ENCODE assay signal across 15 mouse cellular contexts in the genomic region with DNA sequence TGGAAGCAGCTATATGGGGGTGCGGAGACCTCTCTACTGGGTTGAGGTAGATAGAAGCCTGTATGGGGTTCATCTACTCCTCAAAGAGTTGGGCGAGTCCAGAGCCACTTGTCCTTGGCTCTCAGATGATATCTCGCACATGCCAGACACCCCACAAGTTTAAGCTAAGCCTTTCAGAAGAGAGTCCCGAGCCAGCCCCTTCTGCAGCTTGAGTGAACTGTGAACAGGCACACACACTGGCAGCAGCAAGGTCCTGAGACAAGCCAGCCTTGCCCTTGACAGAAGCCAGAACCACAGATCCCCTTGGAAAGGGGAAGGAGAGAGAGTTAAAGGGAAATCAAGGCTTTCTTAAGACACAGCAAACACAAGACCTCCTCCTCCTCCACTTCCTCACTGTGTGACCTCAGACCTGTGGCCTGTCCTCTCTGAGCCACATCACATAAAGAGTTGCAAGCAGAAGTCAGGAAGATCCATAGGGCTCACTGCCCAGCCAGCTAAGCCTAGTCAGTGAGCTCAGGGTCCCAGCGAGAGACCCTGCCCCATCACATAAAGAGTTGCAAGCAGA. TPM values are rescaled to one million over a fixed set of nuclear protein-coding genes. Genes with fewer than 3 reads are reported as not detected.
DNase-seq lines count a peak whose midpoint lies in the region; ATAC-seq lines count a peak whose summit lies in the region.
"Had no signal": no experiment of that assay in that cellular context is flagged by ENCODE, and none has a peak within 500 bp of the region (broad histone marks: within the 10 kb centered on the region; RNA-seq: fewer than 3 reads in every experiment).

No protein-coding gene starts in this region.

- H3K9ac ChIP-seq in heart, embryonic 16.5 days (ENCODE audit: low read length) = no peak overlapping the region
- peak overlapping the region; percentile 19 for H3K9ac ChIP-seq in lung, embryonic 15.5 days
- H3K9ac ChIP-seq in stomach, embryonic 16.5 days (ENCODE audit: low read length) = no peak overlapping the region
- H3K9ac ChIP-seq: embryonic facial prominence, embryonic 12.5 days; liver, embryonic 15.5 days had no signal

- H3K4me3 ChIP-seq in heart, embryonic 16.5 days (ENCODE audit: low read length) = no peak overlapping the region; the same call in none of the 2 replicates
- peak overlapping the region; percentile 48 for H3K4me3 ChIP-seq in lung, embryonic 15.5 days
- no peak overlapping the region for H3K4me3 ChIP-seq in limb, embryonic 10.5 days
- H3K4me3 ChIP-seq in stomach, embryonic 16.5 days (replicated peaks; ENCODE audit: low read length) = no peak overlapping the region
- H3K4me3 ChIP-seq: embryonic facial prominence, embryonic 12.5 days; liver, embryonic 15.5 days had no signal

- no peak overlapping the region for H3K27ac ChIP-seq in heart, embryonic 16.5 days (ENCODE audit: low read length)
- 0 out of 2 replicates have a peak overlapping the region, but pooled peaks have one; percentile 77 for H3K27ac ChIP-seq in lung, embryonic 15.5 days
- peak overlapping the region; percentile 53 for H3K27ac ChIP-seq in limb, embryonic 10.5 days
- no peak overlapping the region for H3K27ac ChIP-seq in stomach, embryonic 16.5 days (ENCODE audit: low read length)
- H3K27ac ChIP-seq: embryonic facial prominence, embryonic 12.5 days; liver, embryonic 15.5 days had no signal

- WGBS in heart, embryonic 16.5 days = 60% methylated on average over 5 of the region's 5 CpGs
- WGBS in lung, embryonic 15.5 days = 73% methylated on average over 5 of the region's 5 CpGs
- 85% methylated on average over 5 of the region's 5 CpGs for WGBS in limb, embryonic 10.5 days
- WGBS in stomach, embryonic 16.5 days = 79% methylated on average over 5 of the region's 5 CpGs

- no peak for ATAC-seq in heart, embryonic 16.5 days (replicated peaks; ENCODE audit: extremely low read depth, insufficient read depth, low FRiP score)
- no peak for ATAC-seq in lung, embryonic 15.5 days (ENCODE audit: borderline replicate concordance, extremely low read depth, low FRiP score, low TSS enrichment)
- no peak for ATAC-seq in stomach, embryonic 16.5 days (ENCODE audit: insufficient read depth, low FRiP score)
- ATAC-seq: forebrain, embryonic 16.5 days; intestine, postnatal 0 days had no signal

- H3K27me3 ChIP-seq in heart, embryonic 16.5 days (ENCODE audit: control insufficient read depth, insufficient read depth, low read length) = peaks cover 11% of the 10 kb centered on the region
- H3K27me3 ChIP-seq in lung, embryonic 15.5 days = peaks cover 10% of the 10 kb centered on the region
- H3K27me3 ChIP-seq in limb, embryonic 10.5 days (ENCODE audit: low read depth, poor library complexity, severe bottlenecking) = peaks cover 25% of the 10 kb centered on the region
- H3K27me3 ChIP-seq in stomach, embryonic 16.5 days (ENCODE audit: control insufficient read depth, insufficient read depth, low read length) = peaks cover 6% of the 10 kb centered on the region

- no peaks in the 10 kb centered on the region for H3K9me3 ChIP-seq in heart, embryonic 16.5 days (replicated peaks; ENCODE audit: control insufficient read depth, low read length)
- H3K9me3 ChIP-seq in lung, embryonic 15.5 days = no peaks in the 10 kb centered on the region
- H3K9me3 ChIP-seq in limb, embryonic 10.5 days (replicated peaks) = no peaks in the 10 kb centered on the region
- H3K9me3 ChIP-seq in stomach, embryonic 16.5 days (replicated peaks; ENCODE audit: control insufficient read depth, low read length) = no peaks in the 10 kb centered on the region
- H3K9me3 ChIP-seq: embryonic facial prominence, embryonic 12.5 days; liver, embryonic 15.5 days had no signal

- no peaks in the 10 kb centered on the region for H3K36me3 ChIP-seq in heart, embryonic 16.5 days (ENCODE audit: control insufficient read depth, insufficient read depth)
- no peaks in the 10 kb centered on the region for H3K36me3 ChIP-seq in lung, embryonic 15.5 days
- H3K36me3 ChIP-seq in limb, embryonic 10.5 days = no peaks in the 10 kb centered on the region
- H3K36me3 ChIP-seq in stomach, embryonic 16.5 days (ENCODE audit: control insufficient read depth, insufficient read depth, low read length) = no peaks in the 10 kb centered on the region
- H3K36me3 ChIP-seq: embryonic facial prominence, embryonic 12.5 days; liver, embryonic 15.5 days had no signal

- DNase-seq in heart, adult 8-10 months (ENCODE audit: low spot score) = no peak
- no peak for DNase-seq in lung, postnatal 25 days (ENCODE audit: low spot score)
- DNase-seq in limb, embryonic 10.5 days (ENCODE audit: low spot score) = no peak
- DNase-seq in right cerebral cortex, postnatal 10 days (ENCODE audit: low spot score in 2 of 2) = no peak
- no peak for DNase-seq in thymus, postnatal 25 days
- DNase-seq: adrenal gland, postnatal 25 days; cerebellum, adult 9-10 months; layer of hippocampus, postnatal 36 days had no signal

- peaks cover 3% of the 10 kb centered on the region; the same call in 1 of the 2 replicates for H3K4me1 ChIP-seq in heart, embryonic 16.5 days (ENCODE audit: control insufficient read depth, insufficient read depth, low read length)
- H3K4me1 ChIP-seq in lung, embryonic 15.5 days = peaks cover 37% of the 10 kb centered on the region
- peaks cover 46% of the 10 kb centered on the region for H3K4me1 ChIP-seq in limb, embryonic 10.5 days
- H3K4me1 ChIP-seq in stomach, embryonic 16.5 days (ENCODE audit: control insufficient read depth, insufficient read depth, low read length) = peaks cover 11% of the 10 kb centered on the region; the same call in 1 of the 2 replicates
- H3K4me1 ChIP-seq: liver, embryonic 15.5 days had no signal

- H3K4me2 ChIP-seq in heart, embryonic 16.5 days (ENCODE audit: low read depth, low read length) = peak overlapping the region; percentile 55
- H3K4me2 ChIP-seq in lung, embryonic 15.5 days = peak overlapping the region; percentile 55
- peak overlapping the region; percentile 41; the same call in 1 of the 2 replicates for H3K4me2 ChIP-seq in stomach, embryonic 16.5 days (ENCODE audit: low read depth, low read length)
- H3K4me2 ChIP-seq: embryonic facial prominence, embryonic 12.5 days; liver, embryonic 15.5 days had no signal

RNA-seq across cellular contexts. Expression of gene Cmklr1, which starts 1.5 kb away (rescaled TPM):
- 3.1 and 3.4 TPM in 2 replicates for polyA plus RNA-seq in heart, embryonic 16.5 days (2015; fragmentation: Nextera tagmentation; extraction: Ambion mirVana)
- total RNA-seq in heart, adult 8-10 months (2022) = 10 to 100 TPM; 14.8 to 30.1 (median 17.9) TPM
- polyA plus RNA-seq in lung, embryonic 15.5 days (2015; fragmentation: Nextera tagmentation; extraction: Ambion mirVana) = 17.5 and 21.4 TPM in 2 replicates
- polyA plus RNA-seq in limb, embryonic 10.5 days (2016; fragmentation: Nextera tagmentation; extraction: Ambion mirVana) = 2.3 and 3.4 TPM in 2 replicates
- 3.4 and 4.2 TPM in 2 replicates for polyA plus RNA-seq in stomach, embryonic 16.5 days (2015; fragmentation: Nextera tagmentation; extraction: Ambion mirVana)

Comparison
In these comparisons a context has a peak if more than half of its experiments do, and no peak if none do; other contexts are left out.
1. H3K27ac ChIP-seq: peak in lung, embryonic 15.5 days (single experiment) and limb, embryonic 10.5 days (single experiment); none in heart, embryonic 16.5 days (single experiment) and stomach, embryonic 16.5 days (single experiment).
2. Peak in every context shown above with its lines, with median percentiles within 50 percentile points of each other: H3K4me2 ChIP-seq.